Mouse (Mus musculus): ENCODE results near the gene Ski. TPM values are rescaled to one million over a fixed set of nuclear protein-coding genes. Genes with fewer than 3 reads are reported as not detected.
A peak's percentile ranks its signal among the peaks of the same experiment; 100 is the strongest.

The Ski gene
- polyA plus RNA-seq, 1 experiment from 2014 or later: 14.5 TPM

GRCm38 (mm10) chr4:155171961-155172533, 50.3 kb downstream of the Ski start:
- 79% methylated on average over 5 of the region's 5 CpGs for WGBS
- ATAC-seq (ENCODE audit: low FRiP score, low TSS enrichment): no peak

GRCm38 (mm10) chr4:155170614-155171212, 51.7 kb downstream of the Ski start:
- no peak overlapping the region for H3K9ac ChIP-seq (replicated peaks; ENCODE audit: low read length)
- peak overlapping the region; percentile 25; the same call in 1 of the 2 replicates for H3K27ac ChIP-seq (ENCODE audit: low read length)
- H3K36me3 ChIP-seq (ENCODE audit: insufficient read depth, low read length): no peaks in the 10 kb centered on the region
- no peak overlapping the region for H3K4me3 ChIP-seq (ENCODE audit: low read length)
- 70% methylated on average over 8 of the region's 8 CpGs for WGBS
- H3K9me3 ChIP-seq (ENCODE audit: low read length): no peaks in the 10 kb centered on the region
- H3K4me2 ChIP-seq (replicated peaks; ENCODE audit: low read depth, low read length): no peak overlapping the region
- H3K27me3 ChIP-seq (ENCODE audit: insufficient read depth, low read length): no peaks in the 10 kb centered on the region
- no peak for ATAC-seq (ENCODE audit: low FRiP score, low TSS enrichment)
- H3K4me1 ChIP-seq (ENCODE audit: insufficient read depth, low read length): peaks cover 52% of the 10 kb centered on the region

More at GRCm38 (mm10) chr4:155171961-155172533, 50.3 kb downstream of the Ski start:
- peak overlapping the region; percentile 98; the same call in 1 of the 2 replicates for H3K27ac ChIP-seq (ENCODE audit: low read length)
- no peak overlapping the region for H3K4me3 ChIP-seq (ENCODE audit: low read length)
- H3K27me3 ChIP-seq (ENCODE audit: insufficient read depth, low read length): no peaks in the 10 kb centered on the region
- H3K4me1 ChIP-seq (ENCODE audit: insufficient read depth, low read length): peaks cover 66% of the 10 kb centered on the region
- 0 out of 2 replicates have a peak overlapping the region, but pooled peaks have one; percentile 58 for H3K9ac ChIP-seq (replicated peaks; ENCODE audit: low read length)
- H3K36me3 ChIP-seq (ENCODE audit: insufficient read depth, low read length): no peaks in the 10 kb centered on the region
- H3K4me2 ChIP-seq (replicated peaks; ENCODE audit: low read depth, low read length): no peak overlapping the region
- no peaks in the 10 kb centered on the region for H3K9me3 ChIP-seq (ENCODE audit: low read length)

- Histone ChIP-seq H3K36me3 (ENCODE audit: insufficient read depth, low read length) (no peaks in the 10 kb centered on the region), H3K27ac (ENCODE audit: low read length) (no peak overlapping the region), H3K4me1 (ENCODE audit: insufficient read depth, low read length) (peaks cover 43% of the 10 kb centered on the region), H3K27me3 (ENCODE audit: insufficient read depth, low read length) (no peaks in the 10 kb centered on the region), H3K9ac (replicated peaks; ENCODE audit: low read length) (no peak overlapping the region), H3K9me3 (ENCODE audit: low read length) (no peaks in the 10 kb centered on the region), H3K4me3 (ENCODE audit: low read length) (no peak overlapping the region), H3K4me2 (replicated peaks; ENCODE audit: low read depth, low read length) (no peak overlapping the region)
- 93% methylated on average over 8 of the region's 8 CpGs for WGBS
- ATAC-seq (ENCODE audit: low FRiP score, low TSS enrichment): no peak
Observed at GRCm38 (mm10) chr4:155168835-155169252, 53.5 kb downstream of the Ski start.

- peaks cover 40% of the 10 kb centered on the region for H3K4me1 ChIP-seq (ENCODE audit: insufficient read depth, low read length)
- no peaks in the 10 kb centered on the region for H3K9me3 ChIP-seq (ENCODE audit: low read length)
- no peaks in the 10 kb centered on the region for H3K36me3 ChIP-seq (ENCODE audit: insufficient read depth, low read length)
- H3K27ac ChIP-seq (ENCODE audit: low read length): no peak overlapping the region
- H3K27me3 ChIP-seq (ENCODE audit: insufficient read depth, low read length): no peaks in the 10 kb centered on the region
- H3K4me3 ChIP-seq (ENCODE audit: low read length): no peak overlapping the region
- no peak overlapping the region for H3K9ac ChIP-seq (replicated peaks; ENCODE audit: low read length)
- no peak for ATAC-seq (ENCODE audit: low FRiP score, low TSS enrichment)
- H3K4me2 ChIP-seq (replicated peaks; ENCODE audit: low read depth, low read length): no peak overlapping the region
Observed at GRCm38 (mm10) chr4:155165861-155166260, 56.5 kb downstream of the Ski start.

DNA sequence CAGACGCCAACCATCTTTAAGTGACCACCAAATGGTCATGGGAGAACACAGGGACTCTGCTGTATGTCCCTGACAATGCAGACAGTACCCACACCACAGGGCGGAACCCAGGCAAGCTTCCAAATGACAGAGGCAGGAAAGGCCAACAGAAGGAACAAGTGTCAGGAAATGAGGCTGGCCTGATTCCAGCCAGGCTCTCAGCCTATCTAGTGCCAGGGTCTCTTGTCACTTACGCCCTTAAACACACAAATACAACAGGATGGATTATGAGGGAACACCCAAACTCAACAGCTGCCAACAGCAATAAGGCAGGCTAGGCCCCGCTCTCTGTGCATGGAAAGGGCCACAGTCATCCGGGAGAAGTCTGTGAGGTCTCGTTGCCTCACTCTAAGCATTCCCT, 57.8 kb downstream of the Ski start:
- Histone ChIP-seq H3K4me2 (replicated peaks; ENCODE audit: low read depth, low read length) (no peak overlapping the region), H3K27me3 (ENCODE audit: insufficient read depth, low read length) (no peaks in the 10 kb centered on the region), H3K4me3 (ENCODE audit: low read length) (no peak overlapping the region), H3K27ac (ENCODE audit: low read length) (peak overlapping the region; percentile 27), H3K4me1 (ENCODE audit: insufficient read depth, low read length) (peaks cover 36% of the 10 kb centered on the region), H3K36me3 (ENCODE audit: insufficient read depth, low read length) (peaks cover 2% of the 10 kb centered on the region), H3K9me3 (ENCODE audit: low read length) (no peaks in the 10 kb centered on the region), H3K9ac (replicated peaks; ENCODE audit: low read length) (no peak overlapping the region)
- ATAC-seq (ENCODE audit: low FRiP score, low TSS enrichment): 0 out of 2 replicates have a peak, but pooled peaks have one; percentile 35
- WGBS: 73% methylated on average over 6 of the region's 6 CpGs

GRCm38 (mm10) chr4:155163685-155164084, 58.7 kb downstream of the Ski start:
- H3K4me1 ChIP-seq (ENCODE audit: insufficient read depth, low read length): peaks cover 36% of the 10 kb centered on the region
- H3K4me3 ChIP-seq (ENCODE audit: low read length): no peak overlapping the region
- H3K27me3 ChIP-seq (ENCODE audit: insufficient read depth, low read length): no peaks in the 10 kb centered on the region
- H3K4me2 ChIP-seq (replicated peaks; ENCODE audit: low read depth, low read length): no peak overlapping the region
- H3K9me3 ChIP-seq (ENCODE audit: low read length): no peaks in the 10 kb centered on the region
- H3K27ac ChIP-seq (ENCODE audit: low read length): no peak overlapping the region; the same call in 1 of the 2 replicates
- H3K36me3 ChIP-seq (ENCODE audit: insufficient read depth, low read length): peaks cover 10% of the 10 kb centered on the region
- 0 out of 2 replicates have a peak overlapping the region, but pooled peaks have one; percentile 10 for H3K9ac ChIP-seq (replicated peaks; ENCODE audit: low read length)
- peak; percentile 33; the same call in 1 of the 2 replicates for ATAC-seq (ENCODE audit: low FRiP score, low TSS enrichment)
- WGBS: 50% methylated on average over 8 of the region's 8 CpGs

DNA sequence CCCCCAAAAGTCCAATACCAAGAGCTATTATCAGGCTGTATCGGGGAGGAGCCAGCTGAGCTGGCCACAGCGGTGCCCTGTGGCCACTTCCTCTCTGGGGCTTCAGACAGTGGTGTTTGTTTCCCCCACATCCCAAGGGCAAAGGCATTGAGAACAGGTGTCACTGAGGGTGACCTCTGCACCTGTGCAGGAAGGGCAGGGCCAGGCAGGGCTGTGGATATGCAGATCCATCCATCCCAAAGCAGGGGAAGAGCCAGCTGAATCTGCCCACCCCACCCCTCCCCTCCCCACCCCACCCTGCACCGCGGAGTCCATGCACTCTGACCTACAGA, 59.1 kb downstream of the Ski start:
- Histone ChIP-seq H3K27me3 (ENCODE audit: insufficient read depth, low read length) (no peaks in the 10 kb centered on the region), H3K4me1 (ENCODE audit: insufficient read depth, low read length) (peaks cover 36% of the 10 kb centered on the region), H3K9me3 (ENCODE audit: low read length) (no peaks in the 10 kb centered on the region), H3K27ac (ENCODE audit: low read length) (peak overlapping the region; percentile 6; the same call in 1 of the 2 replicates), H3K9ac (replicated peaks; ENCODE audit: low read length) (no peak overlapping the region), H3K4me3 (ENCODE audit: low read length) (no peak overlapping the region), H3K4me2 (replicated peaks; ENCODE audit: low read depth, low read length) (no peak overlapping the region), H3K36me3 (ENCODE audit: insufficient read depth, low read length) (peaks cover 14% of the 10 kb centered on the region)
- ATAC-seq (ENCODE audit: low FRiP score, low TSS enrichment): peak; percentile 28; the same call in 1 of the 2 replicates
- 26% methylated on average over 4 of the region's 4 CpGs for WGBS

DNA sequence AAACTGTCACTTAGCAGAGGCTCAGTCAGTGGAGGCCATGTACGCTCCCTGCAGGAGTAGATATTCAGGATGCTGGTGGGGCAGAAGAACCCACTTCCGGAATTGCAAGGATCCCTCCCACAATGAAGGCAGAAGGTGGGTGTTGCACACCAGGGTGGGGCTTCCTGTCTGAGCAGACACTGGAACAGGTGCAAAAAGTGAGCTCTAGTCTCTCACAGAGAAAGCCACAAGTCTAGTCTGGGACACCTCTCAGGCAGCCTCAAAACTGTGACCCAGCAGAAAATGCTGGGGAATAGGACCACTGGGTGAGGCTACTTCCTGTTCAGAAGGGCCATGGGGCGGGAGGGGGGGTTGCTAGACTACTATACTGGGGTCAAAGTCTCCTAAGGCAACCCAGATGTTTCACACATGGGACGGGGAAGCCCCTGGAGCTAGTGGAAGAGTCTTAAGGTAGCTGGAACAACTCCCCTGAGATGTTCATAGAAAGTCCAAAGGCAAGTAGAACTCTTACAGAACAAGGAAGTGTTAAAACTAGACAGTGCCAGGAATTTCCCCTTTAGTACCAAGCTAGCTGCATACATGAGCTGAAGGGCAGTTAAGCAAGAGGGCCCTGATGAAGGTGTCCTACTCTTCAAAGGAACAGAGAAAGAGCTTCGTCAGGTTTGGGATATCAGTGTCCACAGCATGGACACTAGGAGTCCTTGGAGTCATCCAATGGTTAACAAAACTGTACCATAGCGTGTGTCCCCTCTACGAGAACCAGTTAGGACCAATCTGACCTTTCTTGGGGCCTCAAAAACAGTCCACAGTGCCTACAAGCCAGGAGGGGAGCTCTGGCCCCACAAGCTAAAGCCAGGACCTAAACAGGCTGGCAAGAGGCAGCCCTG, 59.7 kb downstream of the Ski start:
- no peak overlapping the region for H3K9ac ChIP-seq (replicated peaks; ENCODE audit: low read length)
- no peak overlapping the region for H3K4me3 ChIP-seq (ENCODE audit: low read length)
- H3K4me1 ChIP-seq (ENCODE audit: insufficient read depth, low read length): peaks cover 36% of the 10 kb centered on the region
- no peaks in the 10 kb centered on the region for H3K9me3 ChIP-seq (ENCODE audit: low read length)
- H3K36me3 ChIP-seq (ENCODE audit: insufficient read depth, low read length): peaks cover 20% of the 10 kb centered on the region
- no peaks in the 10 kb centered on the region for H3K27me3 ChIP-seq (ENCODE audit: insufficient read depth, low read length)
- 54% methylated on average over 7 of the region's 7 CpGs for WGBS
- no peak overlapping the region for H3K4me2 ChIP-seq (replicated peaks; ENCODE audit: low read depth, low read length)
- no peak for ATAC-seq (ENCODE audit: low FRiP score, low TSS enrichment)
- peak overlapping the region; percentile 6; the same call in 1 of the 2 replicates for H3K27ac ChIP-seq (ENCODE audit: low read length)

- ATAC-seq (ENCODE audit: low FRiP score, low TSS enrichment): no peak
- H3K4me3 ChIP-seq (ENCODE audit: low read length): no peak overlapping the region
- H3K4me1 ChIP-seq (ENCODE audit: insufficient read depth, low read length): peaks cover 31% of the 10 kb centered on the region
- peaks cover 52% of the 10 kb centered on the region for H3K36me3 ChIP-seq (ENCODE audit: insufficient read depth, low read length)
- H3K9ac ChIP-seq (replicated peaks; ENCODE audit: low read length): no peak overlapping the region
- H3K4me2 ChIP-seq (replicated peaks; ENCODE audit: low read depth, low read length): no peak overlapping the region
- H3K27ac ChIP-seq (ENCODE audit: low read length): no peak overlapping the region
- no peaks in the 10 kb centered on the region for H3K27me3 ChIP-seq (ENCODE audit: insufficient read depth, low read length)
- H3K9me3 ChIP-seq (ENCODE audit: low read length): no peaks in the 10 kb centered on the region
- 62% methylated on average over 8 of the region's 8 CpGs for WGBS
Observed at GRCm38 (mm10) chr4:155158543-155158917, 63.9 kb downstream of the Ski start.

Data from kidney, embryonic 16.5 days (tissue).